Mouse (Mus musculus) megakaryocyte, embryonic 14.5 days (primary cell): ENCODE data around the gene Cgnl1.

ENCODE experiments used
- FLI1 ChIP-seq: IDR thresholded peaks from 2 replicates; pipeline ENCODE4 v1.6.1; 2012; ENCODE audit warnings: low read length, inconsistent platforms, mixed read lengths
- GATA1 ChIP-seq: IDR thresholded peaks from 3 replicates; pipeline ENCODE4 v1.6.1; 2012; ENCODE audit warnings: mixed read lengths, low read length, inconsistent platforms, borderline replicate concordance

GRCm38 (mm10) chr9:71635627-71636026 is 135.8 kb downstream of the Cgnl1 start:
- no peak for TF ChIP-seq GATA1
- TF ChIP-seq FLI1: no peak
